Mouse (Mus musculus) midbrain, postnatal 0 days (tissue): ENCODE measurements around the gene Ptprm. TPM values are rescaled to one million over a fixed set of nuclear protein-coding genes. Genes with fewer than 3 reads are reported as not detected.

Experiments
- ATAC-seq: fragments of 200-750 bp; cut with Nextera tagmentation; 2 replicates; pipeline ENCODE4 v1.8.0; 2017; ENCODE audit warnings: moderate number of reproducible peaks, mild to moderate bottlenecking, moderate TSS enrichment, moderate library complexity; ENCODE audit not compliant: low FRiP score
- DNase-seq: peaks from one replicate; pipeline ENCODE4 v3.0.0-alpha.2; 2015; ENCODE audit warnings: low spot score
- H3K27ac ChIP-seq: fragments of 300-500 bp; sonication (generic); 2 replicates; pipeline ENCODE4 v1.5.1; 2014; ENCODE audit warnings: low read depth, mild to moderate bottlenecking, low read length, mixed read lengths
- H3K27me3 ChIP-seq: fragments of 300-500 bp; sonication (generic); 2 replicates; pipeline ENCODE4 v1.6.1; 2014; ENCODE audit warnings: low read length, control low read depth, mixed read lengths; ENCODE audit not compliant: insufficient read depth
- H3K36me3 ChIP-seq: fragments of 300-500 bp; sonication (generic); 2 replicates; pipeline ENCODE4 v1.6.1; 2014; ENCODE audit warnings: low read length, control low read depth, mixed read lengths; ENCODE audit not compliant: insufficient read depth
- H3K4me1 ChIP-seq: fragments of 300-500 bp; sonication (generic); 2 replicates; pipeline ENCODE4 v1.6.1; 2014; ENCODE audit warnings: mild to moderate bottlenecking, control low read depth, antibody characterized with exemption, low read length, mixed read lengths; ENCODE audit not compliant: insufficient read depth
- H3K4me2 ChIP-seq: fragments of 300-500 bp; sonication (generic); 2 replicates; pipeline ENCODE4 v1.6.1; 2014; ENCODE audit warnings: low read depth, mild to moderate bottlenecking, low read length, mixed read lengths; ENCODE audit not compliant: poor library complexity, severe bottlenecking
- H3K4me3 ChIP-seq: fragments of 300-500 bp; sonication (generic); 2 replicates; pipeline ENCODE4 v1.5.1; 2014; ENCODE audit warnings: low read depth, mild to moderate bottlenecking, low read length, moderate library complexity
- H3K9ac ChIP-seq: fragments of 300-500 bp; sonication (generic); replicated peaks from 2 replicates; pipeline ENCODE4 v1.6.1; 2014; ENCODE audit warnings: mild to moderate bottlenecking, low read length, moderate library complexity, mixed read lengths; ENCODE audit not compliant: poor library complexity, severe bottlenecking
- H3K9me3 ChIP-seq: fragments of 300-500 bp; sonication (generic); 2 replicates; pipeline ENCODE4 v1.6.1; 2016; ENCODE audit warnings: low read length, control low read depth
- CTCF ChIP-seq: IDR thresholded peaks from 2 replicates; pipeline ENCODE4 v1.5.1; 2016; ENCODE audit warnings: antibody characterized with exemption, mild to moderate bottlenecking
- WGBS: fragments of 180-500 bp; shearing (Covaris S2); extraction: QIAGEN DNeasy Blood & Tissue Kit; methylation state at CpG from one replicate; pipeline ENCODE4 v1.1.7; 2014; 5-methylcytosine and 5-hydroxymethylcytosine counted together
- polyA plus RNA-seq: library from polyadenylated mRNA; unstranded; fragments of >200 nt; fragmentation: Nextera tagmentation; extraction: Ambion mirVana; gene quantifications from 2 replicates; pipeline ENCODE4 v1.2.1, GENCODE M21; 2015
- total RNA-seq: library from RNA; depleted of rRNA; stranded (reverse); fragments of >200 nt; gene quantifications from 2 replicates; pipeline ENCODE4 v1.2.3, GENCODE M21; 2014

Ptprm gene
- total and polyA plus RNA-seq, 2 experiments from 2014 or later = 18.3 to 43.5 TPM

- DNase-seq (no peak), ATAC-seq (no peak)
- 92% methylated on average over 9 of the region's 9 CpGs for WGBS
- H3K36me3 ChIP-seq = no peaks in the 10 kb centered on the region
- H3K27ac ChIP-seq = no peak overlapping the region
- no peak overlapping the region for H3K9ac ChIP-seq
- H3K4me3 ChIP-seq = no peak overlapping the region
- H3K27me3 ChIP-seq = no peaks in the 10 kb centered on the region
- H3K4me2 ChIP-seq = no peak overlapping the region
- no peaks in the 10 kb centered on the region for H3K9me3 ChIP-seq
- H3K4me1 ChIP-seq = no peaks in the 10 kb centered on the region
- no peak for TF ChIP-seq CTCF
Observed at GRCm38 (mm10) chr17:67027274-67027673, 327.0 kb downstream of the Ptprm start.

- DNase-seq (no peak), ATAC-seq (no peak)
- Histone ChIP-seq H3K27ac (no peak overlapping the region), H3K4me2 (no peak overlapping the region), H3K27me3 (no peaks in the 10 kb centered on the region), H3K9me3 (no peaks in the 10 kb centered on the region), H3K4me3 (no peak overlapping the region), H3K9ac (no peak overlapping the region), H3K36me3 (no peaks in the 10 kb centered on the region), H3K4me1 (no peaks in the 10 kb centered on the region; the same call in 1 of the 2 replicates)
- TF ChIP-seq CTCF = no peak
- WGBS = 79% methylated on average over 6 of the region's 6 CpGs
Observed at GRCm38 (mm10) chr17:67016501-67016900, 337.8 kb downstream of the Ptprm start.

- no peaks in the 10 kb centered on the region for H3K36me3 ChIP-seq
Observed at GRCm38 (mm10) chr17:67013217-67013616, 341.0 kb downstream of the Ptprm start.

GRCm38 (mm10) chr17:67011836-67012583, 342.2 kb downstream of the Ptprm start:
- no peak for ATAC-seq
- Histone ChIP-seq H3K4me1 (peaks cover 4% of the 10 kb centered on the region; the same call in 1 of the 2 replicates), H3K9me3 (no peaks in the 10 kb centered on the region), H3K27ac (no peak overlapping the region), H3K9ac (no peak overlapping the region), H3K4me2 (no peak overlapping the region), H3K4me3 (no peak overlapping the region), H3K27me3 (no peaks in the 10 kb centered on the region), H3K36me3 (no peaks in the 10 kb centered on the region)
- DNase-seq = no peak
- 85% methylated on average over 6 of the region's 6 CpGs for WGBS
- no peak for TF ChIP-seq CTCF

More at GRCm38 (mm10) chr17:67013217-67013616, 341.0 kb downstream of the Ptprm start:
- TF ChIP-seq CTCF = no peak
- DNase-seq (no peak), ATAC-seq (no peak)
- H3K27ac ChIP-seq = no peak overlapping the region
- H3K4me1 ChIP-seq = no peaks in the 10 kb centered on the region; the same call in 1 of the 2 replicates
- H3K9ac ChIP-seq = no peak overlapping the region
- no peaks in the 10 kb centered on the region for H3K9me3 ChIP-seq
- no peak overlapping the region for H3K4me3 ChIP-seq
- WGBS = 75% methylated on average over 6 of the region's 6 CpGs
- no peak overlapping the region for H3K4me2 ChIP-seq
- H3K27me3 ChIP-seq = no peaks in the 10 kb centered on the region

- H3K27ac ChIP-seq = no peak overlapping the region
- H3K27me3 ChIP-seq = no peaks in the 10 kb centered on the region
- WGBS = 30% methylated on average over 4 of the region's 4 CpGs
- peaks cover 4% of the 10 kb centered on the region; the same call in 1 of the 2 replicates for H3K4me1 ChIP-seq
- peak; percentile 81 for DNase-seq
- ATAC-seq = peak; percentile 77; the same call in 1 of the 2 replicates
- no peak overlapping the region for H3K9ac ChIP-seq
- no peaks in the 10 kb centered on the region for H3K36me3 ChIP-seq
- TF ChIP-seq CTCF = no peak
- H3K4me3 ChIP-seq = no peak overlapping the region
- H3K9me3 ChIP-seq = no peaks in the 10 kb centered on the region
- H3K4me2 ChIP-seq = no peak overlapping the region
Observed at GRCm38 (mm10) chr17:67010136-67010535, 344.1 kb downstream of the Ptprm start.

- 44% methylated on average over 9 of the region's 9 CpGs for WGBS
- no peak overlapping the region for H3K4me3 ChIP-seq
- H3K9ac ChIP-seq = no peak overlapping the region
- H3K36me3 ChIP-seq = no peaks in the 10 kb centered on the region
- no peaks in the 10 kb centered on the region for H3K27me3 ChIP-seq
- no peak for DNase-seq
- H3K4me1 ChIP-seq = peaks cover 4% of the 10 kb centered on the region; the same call in 1 of the 2 replicates
- ATAC-seq = no peak
- no peaks in the 10 kb centered on the region for H3K9me3 ChIP-seq
- no peak overlapping the region for H3K4me2 ChIP-seq
- TF ChIP-seq CTCF = no peak
- H3K27ac ChIP-seq = no peak overlapping the region
Observed at GRCm38 (mm10) chr17:67008137-67008536, 346.1 kb downstream of the Ptprm start.
